Mouse (Mus musculus): ENCODE measurements around the gene Ikzf1. TPM values are rescaled to one million over a fixed set of nuclear protein-coding genes. Genes with fewer than 3 reads are reported as not detected.

Ikzf1 gene
- polyA plus RNA-seq, 1 experiment from 2014 or later, result 3.2 TPM

GRCm38 (mm10) chr11:11752859-11753258, 68.1 kb downstream of the Ikzf1 start:
- Histone ChIP-seq H3K27me3 (no peaks in the 10 kb centered on the region), H3K27ac (no peak overlapping the region), H3K9ac (no peak overlapping the region), H3K9me3 (no peaks in the 10 kb centered on the region), H3K4me3 (no peak overlapping the region), H3K4me1 (no peaks in the 10 kb centered on the region), H3K36me3 (no peaks in the 10 kb centered on the region), H3K4me2 (no peak overlapping the region)
- no peak for ATAC-seq (ENCODE audit: borderline replicate concordance, extremely low read depth, low FRiP score, low TSS enrichment)
- 79% methylated on average over 5 of the region's 5 CpGs for WGBS

GRCm38 (mm10) chr11:11758121-11758520, 73.3 kb downstream of the Ikzf1 start:
- no peak overlapping the region for H3K27ac ChIP-seq
- ATAC-seq (ENCODE audit: borderline replicate concordance, extremely low read depth, low FRiP score, low TSS enrichment), result no peak
- WGBS, result 73% methylated on average over 6 of the region's 6 CpGs
- no peaks in the 10 kb centered on the region for H3K27me3 ChIP-seq
- H3K9me3 ChIP-seq, result no peaks in the 10 kb centered on the region
- no peak overlapping the region for H3K4me3 ChIP-seq
- no peaks in the 10 kb centered on the region for H3K36me3 ChIP-seq
- H3K9ac ChIP-seq, result no peak overlapping the region
- H3K4me2 ChIP-seq, result no peak overlapping the region
- no peaks in the 10 kb centered on the region for H3K4me1 ChIP-seq

- H3K36me3 ChIP-seq, result no peaks in the 10 kb centered on the region
- no peak overlapping the region for H3K9ac ChIP-seq
- H3K4me1 ChIP-seq, result no peaks in the 10 kb centered on the region
- H3K4me3 ChIP-seq, result no peak overlapping the region
- WGBS, result 98% methylated on average over 1 of the region's 1 CpGs
- H3K27me3 ChIP-seq, result no peaks in the 10 kb centered on the region
- H3K27ac ChIP-seq, result no peak overlapping the region
- no peak overlapping the region for H3K4me2 ChIP-seq
- H3K9me3 ChIP-seq, result no peaks in the 10 kb centered on the region
- no peak for ATAC-seq (ENCODE audit: borderline replicate concordance, extremely low read depth, low FRiP score, low TSS enrichment)
Measured at GRCm38 (mm10) chr11:11758883-11759282, 74.1 kb downstream of the Ikzf1 start.

- no peak for ATAC-seq (ENCODE audit: borderline replicate concordance, extremely low read depth, low FRiP score, low TSS enrichment)
- Histone ChIP-seq H3K27me3 (no peaks in the 10 kb centered on the region), H3K36me3 (no peaks in the 10 kb centered on the region)
Measured at GRCm38 (mm10) chr11:11763211-11763666, 78.4 kb downstream of the Ikzf1 start.

GRCm38 (mm10) chr11:11765414-11765813, 80.6 kb downstream of the Ikzf1 start:
- no peaks in the 10 kb centered on the region for H3K27me3 ChIP-seq
- H3K4me2 ChIP-seq, result no peak overlapping the region
- 59% methylated on average over 1 of the region's 1 CpGs for WGBS
- no peaks in the 10 kb centered on the region for H3K36me3 ChIP-seq
- H3K9ac ChIP-seq, result no peak overlapping the region
- no peak overlapping the region for H3K27ac ChIP-seq
- no peak overlapping the region for H3K4me3 ChIP-seq
- no peaks in the 10 kb centered on the region for H3K4me1 ChIP-seq
- ATAC-seq (ENCODE audit: borderline replicate concordance, extremely low read depth, low FRiP score, low TSS enrichment), result no peak
- H3K9me3 ChIP-seq, result no peaks in the 10 kb centered on the region

More at GRCm38 (mm10) chr11:11763211-11763666, 78.4 kb downstream of the Ikzf1 start:
- no peak overlapping the region for H3K27ac ChIP-seq
- no peaks in the 10 kb centered on the region for H3K9me3 ChIP-seq
- H3K9ac ChIP-seq, result no peak overlapping the region
- WGBS, result 66% methylated on average over 4 of the region's 4 CpGs
- no peak overlapping the region for H3K4me3 ChIP-seq
- H3K4me1 ChIP-seq, result no peaks in the 10 kb centered on the region
- H3K4me2 ChIP-seq, result no peak overlapping the region

- H3K27me3 ChIP-seq, result no peaks in the 10 kb centered on the region
- no peak overlapping the region for H3K4me2 ChIP-seq
- 88% methylated on average over 1 of the region's 1 CpGs for WGBS
- no peak overlapping the region for H3K4me3 ChIP-seq
- H3K9ac ChIP-seq, result no peak overlapping the region
- H3K4me1 ChIP-seq, result no peaks in the 10 kb centered on the region
- H3K9me3 ChIP-seq, result no peaks in the 10 kb centered on the region
- H3K27ac ChIP-seq, result no peak overlapping the region
- H3K36me3 ChIP-seq, result no peaks in the 10 kb centered on the region
- ATAC-seq (ENCODE audit: borderline replicate concordance, extremely low read depth, low FRiP score, low TSS enrichment), result no peak
Measured at GRCm38 (mm10) chr11:11766105-11766504, 81.3 kb downstream of the Ikzf1 start.

- H3K4me3 ChIP-seq, result no peak overlapping the region
- H3K4me1 ChIP-seq, result no peaks in the 10 kb centered on the region
- H3K9me3 ChIP-seq, result no peaks in the 10 kb centered on the region
- ATAC-seq (ENCODE audit: borderline replicate concordance, extremely low read depth, low FRiP score, low TSS enrichment), result no peak
- H3K27me3 ChIP-seq, result no peaks in the 10 kb centered on the region
- no peak overlapping the region for H3K27ac ChIP-seq
- H3K4me2 ChIP-seq, result no peak overlapping the region
- no peak overlapping the region for H3K9ac ChIP-seq
- no peaks in the 10 kb centered on the region for H3K36me3 ChIP-seq
Measured at GRCm38 (mm10) chr11:11766736-11767135, 81.9 kb downstream of the Ikzf1 start.

GRCm38 (mm10) chr11:11768057-11768456, 83.3 kb downstream of the Ikzf1 start:
- H3K4me1 ChIP-seq, result no peaks in the 10 kb centered on the region
- H3K9ac ChIP-seq, result no peak overlapping the region
- no peak overlapping the region for H3K4me2 ChIP-seq
- WGBS, result 91% methylated on average over 2 of the region's 2 CpGs
- no peaks in the 10 kb centered on the region for H3K27me3 ChIP-seq
- no peaks in the 10 kb centered on the region for H3K36me3 ChIP-seq
- H3K27ac ChIP-seq, result no peak overlapping the region
- H3K9me3 ChIP-seq, result no peaks in the 10 kb centered on the region
- H3K4me3 ChIP-seq, result no peak overlapping the region
- no peak for ATAC-seq (ENCODE audit: borderline replicate concordance, extremely low read depth, low FRiP score, low TSS enrichment)

- no peak for ATAC-seq (ENCODE audit: borderline replicate concordance, extremely low read depth, low FRiP score, low TSS enrichment)
- no peaks in the 10 kb centered on the region for H3K9me3 ChIP-seq
- no peaks in the 10 kb centered on the region for H3K4me1 ChIP-seq
- no peaks in the 10 kb centered on the region for H3K36me3 ChIP-seq
- no peaks in the 10 kb centered on the region for H3K27me3 ChIP-seq
- H3K4me2 ChIP-seq, result no peak overlapping the region
- H3K27ac ChIP-seq, result no peak overlapping the region
- WGBS, result 91% methylated on average over 20 of the region's 20 CpGs
- H3K4me3 ChIP-seq, result no peak overlapping the region
- H3K9ac ChIP-seq, result no peak overlapping the region
Measured at GRCm38 (mm10) chr11:11769281-11769680, 84.5 kb downstream of the Ikzf1 start.

- Histone ChIP-seq H3K4me2 (no peak overlapping the region), H3K4me3 (no peak overlapping the region), H3K27me3 (no peaks in the 10 kb centered on the region), H3K9ac (no peak overlapping the region), H3K9me3 (no peaks in the 10 kb centered on the region), H3K27ac (no peak overlapping the region), H3K36me3 (no peaks in the 10 kb centered on the region), H3K4me1 (no peaks in the 10 kb centered on the region)
- ATAC-seq (ENCODE audit: borderline replicate concordance, extremely low read depth, low FRiP score, low TSS enrichment), result no peak
- 80% methylated on average over 3 of the region's 3 CpGs for WGBS
Measured at GRCm38 (mm10) chr11:11770691-11771090, 85.9 kb downstream of the Ikzf1 start.

- no peaks in the 10 kb centered on the region for H3K36me3 ChIP-seq
- no peak overlapping the region for H3K9ac ChIP-seq
- ATAC-seq (ENCODE audit: borderline replicate concordance, extremely low read depth, low FRiP score, low TSS enrichment), result no peak
- H3K27me3 ChIP-seq, result no peaks in the 10 kb centered on the region
- H3K27ac ChIP-seq, result no peak overlapping the region
- H3K9me3 ChIP-seq, result no peaks in the 10 kb centered on the region
- no peak overlapping the region for H3K4me3 ChIP-seq
- no peak overlapping the region for H3K4me2 ChIP-seq
- H3K4me1 ChIP-seq, result no peaks in the 10 kb centered on the region
- 81% methylated on average over 4 of the region's 4 CpGs for WGBS
Measured at GRCm38 (mm10) chr11:11772196-11772595, 87.4 kb downstream of the Ikzf1 start.

- Histone ChIP-seq H3K4me1 (no peaks in the 10 kb centered on the region), H3K9me3 (no peaks in the 10 kb centered on the region), H3K9ac (no peak overlapping the region), H3K27ac (no peak overlapping the region), H3K27me3 (no peaks in the 10 kb centered on the region), H3K36me3 (no peaks in the 10 kb centered on the region), H3K4me3 (no peak overlapping the region), H3K4me2 (no peak overlapping the region)
- ATAC-seq (ENCODE audit: borderline replicate concordance, extremely low read depth, low FRiP score, low TSS enrichment), result no peak
- WGBS, result 87% methylated on average over 4 of the region's 4 CpGs
Measured at GRCm38 (mm10) chr11:11774384-11774783, 89.6 kb downstream of the Ikzf1 start.

GRCm38 (mm10) chr11:11774893-11775292, 90.1 kb downstream of the Ikzf1 start:
- no peak for ATAC-seq (ENCODE audit: borderline replicate concordance, extremely low read depth, low FRiP score, low TSS enrichment)
- WGBS, result 83% methylated on average over 5 of the region's 5 CpGs
- H3K4me3 ChIP-seq, result no peak overlapping the region
- H3K36me3 ChIP-seq, result no peaks in the 10 kb centered on the region
- H3K9ac ChIP-seq, result no peak overlapping the region
- no peak overlapping the region for H3K4me2 ChIP-seq
- H3K27ac ChIP-seq, result no peak overlapping the region
- no peaks in the 10 kb centered on the region for H3K27me3 ChIP-seq
- no peaks in the 10 kb centered on the region for H3K4me1 ChIP-seq
- H3K9me3 ChIP-seq, result no peaks in the 10 kb centered on the region
